Mouse (Mus musculus) forebrain, embryonic 14.5 days (tissue): ENCODE data around the gene Gm7544. TPM values are rescaled to one million over a fixed set of nuclear protein-coding genes. Genes with fewer than 3 reads are reported as not detected.
"Not testable (repeated sequence)": the region's sequence is repeated elsewhere in the genome, so short reads cannot be mapped to it uniquely, and the experiment has no call there.

Experiments
- ATAC-seq: fragments of 200-750 bp; cut with Nextera tagmentation; 2 replicates; pipeline ENCODE4 v1.8.0; 2017; ENCODE audit warnings: mild to moderate bottlenecking, moderate library complexity
- DNase-seq: peaks from one replicate; pipeline ENCODE4 v3.0.0-alpha.2; 2015; ENCODE audit warnings: low spot score
- H3K27ac ChIP-seq: fragments of 300-500 bp; sonication (generic); 2 replicates; pipeline ENCODE4 v1.5.1; 2014; ENCODE audit warnings: low read depth, mild to moderate bottlenecking, control low read depth, low read length, moderate library complexity
- H3K27me3 ChIP-seq: fragments of 300-500 bp; sonication (generic); replicated peaks from 2 replicates; pipeline ENCODE4 v1.6.1; 2014; ENCODE audit warnings: low read length, control low read depth, mixed read lengths; ENCODE audit not compliant: control insufficient read depth, insufficient read depth
- H3K36me3 ChIP-seq: fragments of 300-500 bp; sonication (generic); 2 replicates; pipeline ENCODE4 v1.6.1; 2014; ENCODE audit warnings: low read length, control low read depth; ENCODE audit not compliant: control insufficient read depth, insufficient read depth
- H3K4me1 ChIP-seq: fragments of 300-500 bp; sonication (generic); 2 replicates; pipeline ENCODE4 v1.6.1; 2014; ENCODE audit warnings: antibody characterized with exemption, low read length, control low read depth; ENCODE audit not compliant: control insufficient read depth, insufficient read depth
- H3K4me2 ChIP-seq: fragments of 300-500 bp; sonication (generic); 2 replicates; pipeline ENCODE4 v1.6.1; 2014; ENCODE audit warnings: mild to moderate bottlenecking, control low read depth, low read length
- H3K4me3 ChIP-seq: fragments of 300-500 bp; sonication (generic); 2 replicates; pipeline ENCODE4 v1.5.1; 2014; ENCODE audit warnings: low read depth, low read length, control low read depth
- H3K9ac ChIP-seq: fragments of 300-500 bp; sonication (generic); 2 replicates; pipeline ENCODE4 v1.6.1; 2014; ENCODE audit warnings: mild to moderate bottlenecking, low read length, control low read depth, moderate library complexity
- H3K9me3 ChIP-seq: fragments of 300-500 bp; sonication (generic); replicated peaks from 2 replicates; pipeline ENCODE4 v1.6.1; 2016; ENCODE audit warnings: low read length, control low read depth, mixed read lengths; ENCODE audit not compliant: control insufficient read depth
- WGBS: fragments of 180-500 bp; shearing (Covaris S2); extraction: QIAGEN DNeasy Blood & Tissue Kit; methylation state at CpG from one replicate; pipeline ENCODE4 v1.1.7; 2014; 5-methylcytosine and 5-hydroxymethylcytosine counted together
- polyA plus RNA-seq: library from polyadenylated mRNA; unstranded; fragments of >200 nt; fragmentation: Nextera tagmentation; extraction: Ambion mirVana; gene quantifications from 2 replicates; pipeline ENCODE4 v1.2.1, GENCODE M21; 2014

Gene Gm7544
- polyA plus RNA-seq, 1 experiment from 2014 or later, result not detected

- H3K4me1 ChIP-seq, H3K9ac ChIP-seq, H3K4me3 ChIP-seq, ATAC-seq, H3K36me3 ChIP-seq, DNase-seq, H3K27ac ChIP-seq, H3K27me3 ChIP-seq, H3K9me3 ChIP-seq, H3K4me2 ChIP-seq: not testable (repeated sequence)
- WGBS, result no CpG with 5 or more reads among the region's 6 CpGs
Measured at GRCm38 (mm10) chr1:82943295-82943694, 12.5 kb downstream of the Gm7544 start, which contains the start of gene A030003K21Rik. A030003K21Rik (minus strand) TSS chr1:82943388.

GRCm38 (mm10) chr1:82942505-82942904, 13.3 kb downstream of the Gm7544 start:
- not testable (repeated sequence) for H3K9me3 ChIP-seq, H3K36me3 ChIP-seq, H3K9ac ChIP-seq, H3K27ac ChIP-seq, H3K4me3 ChIP-seq, DNase-seq, H3K4me2 ChIP-seq, H3K4me1 ChIP-seq, ATAC-seq, H3K27me3 ChIP-seq
- WGBS, result 90% methylated on average over 1 of the region's 2 CpGs

GRCm38 (mm10) chr1:82938666-82939065, 17.1 kb downstream of the Gm7544 start:
- Histone ChIP-seq H3K4me3 (no peak overlapping the region), H3K9me3 (no peaks in the 10 kb centered on the region), H3K4me1 (no peaks in the 10 kb centered on the region), H3K36me3 (no peaks in the 10 kb centered on the region), H3K27me3 (no peaks in the 10 kb centered on the region), H3K27ac (no peak overlapping the region), H3K4me2 (no peak overlapping the region), H3K9ac (no peak overlapping the region)
- DNase-seq (no peak), ATAC-seq (no peak)
- 94% methylated on average over 5 of the region's 5 CpGs for WGBS

GRCm38 (mm10) chr1:82931326-82931725, 24.5 kb downstream of the Gm7544 start, which contains the start of gene Gm6217:
Gm6217 (minus strand) TSS chr1:82931399.
- ATAC-seq, DNase-seq, H3K4me1 ChIP-seq, H3K36me3 ChIP-seq, H3K27ac ChIP-seq, H3K9ac ChIP-seq, H3K4me2 ChIP-seq, H3K9me3 ChIP-seq, H3K4me3 ChIP-seq, H3K27me3 ChIP-seq: not testable (repeated sequence)
- no CpG with 5 or more reads among the region's 6 CpGs for WGBS

GRCm38 (mm10) chr1:82930558-82930957, 25.3 kb downstream of the Gm7544 start:
- H3K4me3 ChIP-seq, ATAC-seq, DNase-seq, H3K27ac ChIP-seq, H3K4me2 ChIP-seq, H3K4me1 ChIP-seq, H3K27me3 ChIP-seq, H3K9me3 ChIP-seq, H3K36me3 ChIP-seq, H3K9ac ChIP-seq: not testable (repeated sequence)
- 89% methylated on average over 2 of the region's 3 CpGs for WGBS

GRCm38 (mm10) chr1:82924650-82925049, 31.2 kb downstream of the Gm7544 start, which contains the start of gene A030014E15Rik:
A030014E15Rik (plus strand) TSS chr1:82924917.
- Histone ChIP-seq H3K4me1 (no peaks in the 10 kb centered on the region), H3K27me3 (no peaks in the 10 kb centered on the region), H3K9ac (no peak within 1 kb of the TSS), H3K27ac (no peak within 1 kb of the TSS), H3K9me3 (no peaks in the 10 kb centered on the region), H3K4me3 (no peak within 1 kb of the TSS), H3K36me3 (no peaks in the 10 kb centered on the region), H3K4me2 (no peak within 1 kb of the TSS)
- DNase-seq (no peak), ATAC-seq (no peak)
- 88% methylated on average over 6 of the region's 6 CpGs for WGBS

GRCm38 (mm10) chr1:82913434-82913833, 42.4 kb downstream of the Gm7544 start:
- not testable (repeated sequence) for ATAC-seq, H3K9me3 ChIP-seq, H3K27ac ChIP-seq, H3K27me3 ChIP-seq, H3K36me3 ChIP-seq, H3K4me1 ChIP-seq, H3K4me3 ChIP-seq, H3K4me2 ChIP-seq, DNase-seq, H3K9ac ChIP-seq
- WGBS, result 92% methylated on average over 5 of the region's 5 CpGs

- 90% methylated on average over 3 of the region's 3 CpGs for WGBS
Measured at GRCm38 (mm10) chr1:82913025-82913424, 42.8 kb downstream of the Gm7544 start, which contains the start of gene A030005L19Rik. A030005L19Rik (plus strand) TSS chr1:82913325.

GRCm38 (mm10) chr1:82905886-82906285, 49.9 kb downstream of the Gm7544 start:
- no peaks in the 10 kb centered on the region for H3K4me1 ChIP-seq
- peaks cover 21% of the 10 kb centered on the region; the same call in 1 of the 2 replicates for H3K36me3 ChIP-seq
- H3K4me2 ChIP-seq, result no peak overlapping the region
- no peaks in the 10 kb centered on the region for H3K9me3 ChIP-seq
- no peak overlapping the region for H3K9ac ChIP-seq
- ATAC-seq (0 out of 2 replicates have a peak, but pooled peaks have one; percentile 16), DNase-seq (peak; percentile 26)
- H3K27me3 ChIP-seq, result no peaks in the 10 kb centered on the region
- H3K27ac ChIP-seq, result no peak overlapping the region
- 46% methylated on average over 3 of the region's 3 CpGs for WGBS
- H3K4me3 ChIP-seq, result no peak overlapping the region

More at GRCm38 (mm10) chr1:82913025-82913424, 42.8 kb downstream of the Gm7544 start, which contains the start of gene A030005L19Rik:
- Histone ChIP-seq H3K36me3 (no peaks in the 10 kb centered on the region), H3K4me3 (no peak within 1 kb of the TSS), H3K4me2 (no peak within 1 kb of the TSS), H3K27ac (no peak within 1 kb of the TSS), H3K27me3 (no peaks in the 10 kb centered on the region), H3K9ac (no peak within 1 kb of the TSS), H3K9me3 (no peaks in the 10 kb centered on the region), H3K4me1 (no peaks in the 10 kb centered on the region)
- DNase-seq, result no peak
- no peak for ATAC-seq
